Mouse (Mus musculus) bone marrow macrophage, adult 2 months (primary cell): Measurements from ENCODE around the gene Shisa7. TPM values are rescaled to one million over a fixed set of nuclear protein-coding genes. Genes with fewer than 3 reads are reported as not detected.

Experiments
- H3K27ac ChIP-seq: 2 replicates; pipeline ENCODE4 v1.5.1; 2012; ENCODE audit warnings: low read depth, low read length; ENCODE audit not compliant: insufficient read depth
- H3K4me1 ChIP-seq: 2 replicates; pipeline ENCODE4 v1.6.1; 2012; ENCODE audit warnings: low read length; ENCODE audit not compliant: control insufficient read depth, insufficient read depth
- H3K4me3 ChIP-seq: 2 replicates; pipeline ENCODE4 v1.5.1; 2012; ENCODE audit warnings: mild to moderate bottlenecking, low read length, moderate library complexity; ENCODE audit not compliant: insufficient read depth
- CTCF ChIP-seq: IDR thresholded peaks from 2 replicates; pipeline ENCODE4 v1.5.1; 2012; ENCODE audit warnings: low read depth, mild to moderate bottlenecking, low read length, moderate library complexity
- POLR2A ChIP-seq: IDR thresholded peaks from 2 replicates; pipeline ENCODE4 v1.6.1; 2012; ENCODE audit warnings: mild to moderate bottlenecking, low read depth, low read length, borderline replicate concordance
- polyA plus RNA-seq: library from polyadenylated mRNA; stranded (reverse); fragments of >200 nt; gene quantifications from 2 replicates; pipeline ENCODE4 v1.2.4, GENCODE M21; 2012; ENCODE audit not compliant: missing spikeins, insufficient read depth, insufficient read length

Shisa7 gene
- polyA plus RNA-seq, 1 experiment, result not detected

DNA sequence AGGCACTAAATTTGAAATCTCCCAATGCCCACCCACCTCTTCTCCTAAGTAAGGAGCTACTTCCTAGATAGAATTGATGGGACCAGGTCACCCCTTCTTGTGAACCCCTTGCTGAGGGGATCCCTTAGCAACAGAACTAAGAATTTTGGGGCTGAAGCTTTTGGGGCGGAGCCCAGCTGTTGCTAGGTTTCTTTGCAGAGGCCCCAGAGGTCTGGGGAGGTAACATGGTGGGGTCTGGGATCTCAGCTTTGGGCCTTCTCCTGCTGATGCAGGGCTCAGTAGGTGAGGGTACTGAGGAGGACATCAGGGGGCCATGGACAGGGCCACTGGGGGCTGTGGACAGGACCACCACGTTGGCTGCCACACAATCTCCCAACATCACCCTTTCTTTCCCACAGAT lies 61.7 kb downstream of the Shisa7 start, which contains the start of the genes Il11 and Tmem190:
Gene Il11 (minus strand): TSS at position 101 of the 400 bp plus-strand sequence.
Gene Tmem190 (plus strand): TSS at position 179 of the 400 bp plus-strand sequence.
- TF ChIP-seq POLR2A (no peak), CTCF (no peak)
- H3K27ac ChIP-seq, result no peak within 1 kb of the TSS
- peaks cover 7% of the 10 kb centered on the region for H3K4me1 ChIP-seq
- H3K4me3 ChIP-seq, result no peak within 1 kb of the TSS

DNA sequence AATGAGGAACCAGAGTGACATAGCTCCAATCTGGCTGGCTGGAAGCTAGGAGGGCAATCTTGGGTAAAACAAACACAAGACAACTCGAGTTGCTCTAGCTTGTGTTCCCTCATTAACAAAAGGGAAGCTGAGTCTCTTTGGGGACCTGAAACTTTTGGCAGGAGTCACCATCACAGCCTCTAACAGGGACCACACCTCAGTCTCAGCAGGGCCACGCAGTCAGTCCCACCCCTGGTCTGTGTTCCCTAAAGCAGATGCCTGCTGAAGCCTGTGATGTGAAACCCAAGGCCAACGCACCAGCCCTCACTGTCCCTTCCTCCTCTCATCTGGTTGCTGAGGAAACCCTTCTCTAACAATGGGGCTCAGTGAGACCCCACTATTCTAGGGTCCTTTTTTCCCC lies 62.4 kb downstream of the Shisa7 start:
- Histone ChIP-seq H3K4me1 (peaks cover 7% of the 10 kb centered on the region), H3K4me3 (no peak overlapping the region), H3K27ac (no peak overlapping the region)
- TF ChIP-seq POLR2A (no peak), CTCF (no peak)

DNA sequence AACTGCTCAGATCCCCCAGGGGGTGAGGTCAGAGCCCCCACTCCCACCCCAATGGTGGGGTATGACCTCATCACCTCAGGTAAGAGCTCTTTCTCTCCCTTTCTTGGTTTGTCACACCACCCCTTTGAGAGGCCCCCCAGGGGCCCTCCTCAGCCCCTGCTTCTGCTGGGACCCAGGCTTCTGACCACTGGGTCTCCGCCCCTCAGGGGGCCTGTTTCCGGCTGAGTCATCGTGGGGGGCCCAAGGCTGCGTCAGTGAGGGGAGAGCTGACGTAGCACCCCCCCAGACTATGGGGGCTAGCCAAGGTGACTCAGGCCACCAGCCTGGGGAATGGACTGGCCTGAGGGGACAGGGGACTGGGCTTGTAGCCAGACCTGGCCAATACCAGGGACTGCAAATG lies 64.6 kb downstream of the Shisa7 start:
- H3K4me3 ChIP-seq, result no peak overlapping the region
- H3K27ac ChIP-seq, result no peak overlapping the region
- no peak for TF ChIP-seq POLR2A
- no peak for TF ChIP-seq CTCF
- H3K4me1 ChIP-seq, result no peaks in the 10 kb centered on the region

DNA sequence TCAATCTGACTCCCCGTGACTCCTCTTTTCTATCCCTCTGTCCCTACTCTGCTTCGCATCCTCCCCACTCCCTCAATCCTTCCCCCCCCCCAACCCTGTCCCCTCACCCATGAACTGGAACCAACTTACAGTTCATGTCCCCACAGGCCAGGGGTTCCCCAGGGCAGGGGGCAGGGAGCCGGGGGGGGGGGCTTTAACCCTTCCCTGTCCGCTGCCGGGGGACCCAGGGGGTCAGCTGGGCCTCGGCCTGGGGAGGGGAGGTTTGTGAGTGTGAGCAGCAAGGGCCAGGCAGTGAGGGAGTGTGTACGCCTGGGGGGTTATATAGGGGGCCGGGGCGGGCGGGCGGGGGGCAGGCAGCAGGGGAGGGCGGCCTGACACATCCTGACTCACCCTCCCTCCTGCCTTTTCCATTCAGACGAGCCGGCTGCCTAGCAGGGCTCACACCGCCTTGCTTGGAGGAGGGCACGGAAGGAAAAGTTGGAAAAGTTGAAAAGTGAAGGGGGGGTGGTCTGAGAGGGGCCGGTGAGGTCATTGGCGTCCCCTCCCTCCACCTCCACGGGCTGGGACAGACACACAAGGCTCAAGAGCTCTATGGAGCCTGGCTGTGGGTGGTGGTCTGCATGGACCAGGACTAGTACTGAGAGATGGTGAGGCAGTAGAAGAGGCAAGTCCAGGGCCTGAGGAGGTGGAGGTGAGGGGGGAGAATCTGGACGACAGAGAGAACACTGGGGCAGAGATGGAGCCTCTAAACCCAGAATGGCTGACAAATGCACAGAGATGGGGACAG lies 66.5 kb downstream of the Shisa7 start:
- Histone ChIP-seq H3K4me1 (no peaks in the 10 kb centered on the region), H3K4me3 (no peak overlapping the region)

DNA sequence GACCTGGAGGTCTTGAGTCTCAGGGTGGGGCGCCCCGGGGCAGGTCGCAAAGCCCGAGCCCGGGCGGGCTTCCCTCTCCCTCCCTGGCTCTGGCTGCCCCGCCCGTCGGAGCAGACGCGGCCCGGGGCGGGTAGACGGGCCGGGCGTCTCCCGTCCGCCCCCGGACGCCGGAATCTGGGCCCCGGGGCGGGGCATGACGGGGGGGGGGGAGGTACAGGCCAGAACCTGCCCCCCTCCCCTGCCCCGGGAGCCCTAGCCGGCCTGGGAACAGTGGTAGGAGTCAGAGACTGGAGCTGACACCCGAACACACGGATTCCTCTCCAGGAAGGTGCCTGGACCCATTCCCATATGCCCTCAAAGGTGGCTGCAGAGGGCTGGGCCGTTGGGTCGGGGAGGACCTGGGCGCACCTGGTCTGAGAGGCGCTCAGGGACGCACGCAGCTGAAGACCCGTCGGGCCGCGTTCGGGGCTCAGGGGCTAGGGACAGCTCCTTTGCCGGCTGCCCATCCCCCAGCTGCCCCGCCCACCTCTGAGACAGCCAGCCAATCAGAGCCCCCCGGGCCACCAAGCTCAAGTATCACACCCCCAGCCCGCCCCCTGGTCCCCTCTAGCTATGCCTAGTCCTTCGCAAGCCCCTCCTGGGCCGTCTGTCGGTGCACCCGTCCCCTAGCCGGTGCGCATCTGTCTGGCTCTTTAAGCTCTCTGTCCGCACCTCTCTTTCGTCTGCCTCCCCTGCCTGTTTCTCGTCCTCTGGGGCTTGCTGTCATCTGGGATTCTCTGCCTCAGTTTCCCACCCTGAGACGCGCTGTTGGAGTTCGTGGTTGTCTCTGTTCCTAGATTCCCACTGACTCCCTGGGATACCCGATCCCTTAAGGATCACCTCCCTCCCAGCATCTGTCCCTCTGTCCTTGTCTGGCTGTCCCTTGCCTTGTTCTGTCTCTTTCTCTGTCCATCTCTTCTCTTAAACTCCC lies 67.3 kb downstream of the Shisa7 start:
- Histone ChIP-seq H3K27ac (no peak overlapping the region), H3K4me1 (no peaks in the 10 kb centered on the region), H3K4me3 (peak overlapping the region; percentile 37)
- TF ChIP-seq POLR2A (no peak), CTCF (no peak)

More for the DNA sequence above, 66.5 kb downstream of the Shisa7 start:
- TF ChIP-seq POLR2A (no peak), CTCF (no peak)
- H3K27ac ChIP-seq, result no peak overlapping the region

DNA sequence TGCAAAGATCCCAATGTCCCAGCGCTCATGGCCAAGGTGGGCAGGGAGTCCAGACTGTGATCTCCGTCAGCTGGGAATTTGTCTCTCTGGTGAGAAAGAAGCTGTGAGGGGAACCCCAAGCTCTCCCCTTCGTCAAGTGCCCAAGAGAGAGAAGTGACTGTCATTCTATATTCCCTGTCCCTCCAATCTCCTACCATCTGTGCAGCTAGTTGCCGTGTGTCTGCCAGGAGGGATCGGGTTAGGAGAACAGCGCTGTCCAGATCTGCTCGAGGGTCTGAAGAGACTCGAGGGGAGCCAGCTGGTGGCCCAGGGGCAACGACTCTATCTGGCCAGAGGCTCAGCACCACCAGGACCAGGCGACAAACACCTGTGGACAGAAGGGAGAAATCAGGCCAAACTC lies 68.4 kb downstream of the Shisa7 start:
- TF ChIP-seq POLR2A (no peak), CTCF (no peak)
- Histone ChIP-seq H3K4me1 (no peaks in the 10 kb centered on the region), H3K4me3 (no peak overlapping the region), H3K27ac (no peak overlapping the region)

Other genes with a start within 250 kb of the Shisa7 start
- not detected in 2 replicates for gene Ptprh, start 240.7 kb downstream of the Shisa7 start, polyA plus RNA-seq
- gene Tmem86b, start 213.3 kb downstream of the Shisa7 start, polyA plus RNA-seq, result 10.9 and 14.8 TPM in 2 replicates
- 84.8 and 90.0 TPM in 2 replicates for gene Ppp6r1, start 185.7 kb downstream of the Shisa7 start, polyA plus RNA-seq
- gene Hspbp1, start 159.6 kb downstream of the Shisa7 start, polyA plus RNA-seq, result 24.7 and 26.7 TPM in 2 replicates
- gene Brsk1, start 154.1 kb downstream of the Shisa7 start, polyA plus RNA-seq, result 0.64 TPM in 1 of 2 replicates, not detected in the other
- 33.6 and 36.4 TPM in 2 replicates for gene Tmem150b, start 119.4 kb downstream of the Shisa7 start, polyA plus RNA-seq
- gene Kmt5c, start 104.6 kb downstream of the Shisa7 start, polyA plus RNA-seq, result 109 and 120 TPM in 2 replicates
- 8.0 and 8.1 TPM in 2 replicates for gene Cox6b2, start 91.6 kb downstream of the Shisa7 start, polyA plus RNA-seq
- not detected in 2 replicates for gene Fam71e2, start 73.4 kb downstream of the Shisa7 start, polyA plus RNA-seq
- not detected in 2 replicates for gene Il11, start 61.8 kb downstream of the Shisa7 start, polyA plus RNA-seq
- gene Tmem190, start 61.8 kb downstream of the Shisa7 start, polyA plus RNA-seq, result not detected in 2 replicates
- gene Tmem238, start 55.0 kb downstream of the Shisa7 start, polyA plus RNA-seq, result 2.1 and 3.6 TPM in 2 replicates
- 636 and 681 TPM in 2 replicates for gene Rpl28, start 51.8 kb downstream of the Shisa7 start, polyA plus RNA-seq
- 109 and 131 TPM in 2 replicates for gene Ube2s, start 32.1 kb downstream of the Shisa7 start, polyA plus RNA-seq
- 20.4 and 21.2 TPM in 2 replicates for gene Isoc2b, start 25.6 kb upstream of the Shisa7 start, polyA plus RNA-seq
- gene Isoc2a, start 32.5 kb upstream of the Shisa7 start, polyA plus RNA-seq, result 15.5 and 16.4 TPM in 2 replicates
- gene Gm36210, start 61.8 kb upstream of the Shisa7 start, polyA plus RNA-seq, result not detected in 2 replicates
- 7.1 and 8.7 TPM in 2 replicates for gene Zfp628, start 70.5 kb upstream of the Shisa7 start, polyA plus RNA-seq
- 0.78 and 1.6 TPM in 2 replicates for gene Nat14, start 77.3 kb upstream of the Shisa7 start, polyA plus RNA-seq
- 0.24 TPM in 1 of 2 replicates, not detected in the other for gene Ssc5d, start 81.1 kb upstream of the Shisa7 start, polyA plus RNA-seq
- gene Sbk2, start 119.7 kb upstream of the Shisa7 start, polyA plus RNA-seq, result 0.58 TPM in 1 of 2 replicates, not detected in the other
- gene Sbk3, start 126.5 kb upstream of the Shisa7 start, polyA plus RNA-seq, result not detected in 2 replicates
- 33.6 and 34.6 TPM in 2 replicates for gene Zfp579, start 151.5 kb upstream of the Shisa7 start, polyA plus RNA-seq
- gene Zfp524, start 169.7 kb upstream of the Shisa7 start, polyA plus RNA-seq, result 32.9 and 36.4 TPM in 2 replicates
- gene Fiz1, start 170.0 kb upstream of the Shisa7 start, polyA plus RNA-seq, result 20.5 and 23.6 TPM in 2 replicates
- gene Gm44973, start 170.8 kb upstream of the Shisa7 start, polyA plus RNA-seq, result not detected in 2 replicates
- 19.8 and 30.1 TPM in 2 replicates for gene Zfp865, start 175.7 kb upstream of the Shisa7 start, polyA plus RNA-seq
- gene Ccdc106, start 175.9 kb upstream of the Shisa7 start, polyA plus RNA-seq, result 0.43 and 0.61 TPM in 2 replicates
- not detected in 2 replicates for gene 4632433K11Rik, start 189.4 kb upstream of the Shisa7 start, polyA plus RNA-seq
- 2.6 and 3.8 TPM in 2 replicates for gene Zfp784, start 193.8 kb upstream of the Shisa7 start, polyA plus RNA-seq
- gene Zfp580, start 206.8 kb upstream of the Shisa7 start, polyA plus RNA-seq, result 6.1 and 7.7 TPM in 2 replicates
- gene U2af2, start 217.4 kb upstream of the Shisa7 start, polyA plus RNA-seq, result 151 and 160 TPM in 2 replicates
- gene Epn1, start 235.5 kb upstream of the Shisa7 start, polyA plus RNA-seq, result 198 and 202 TPM in 2 replicates